Mouse (Mus musculus) forebrain, embryonic 14.5 days (tissue): ENCODE results near the gene Myo9b. TPM values are rescaled to one million over a fixed set of nuclear protein-coding genes. Genes with fewer than 3 reads are reported as not detected.

Experiments
- ATAC-seq: fragments of 200-750 bp; cut with Nextera tagmentation; 2 replicates; pipeline ENCODE4 v1.8.0; 2017; ENCODE audit warnings: mild to moderate bottlenecking, moderate library complexity
- DNase-seq: peaks from one replicate; pipeline ENCODE4 v3.0.0-alpha.2; 2015; ENCODE audit warnings: low spot score
- H3K27ac ChIP-seq: fragments of 300-500 bp; sonication (generic); 2 replicates; pipeline ENCODE4 v1.5.1; 2014; ENCODE audit warnings: low read depth, mild to moderate bottlenecking, control low read depth, low read length, moderate library complexity
- H3K27me3 ChIP-seq: fragments of 300-500 bp; sonication (generic); replicated peaks from 2 replicates; pipeline ENCODE4 v1.6.1; 2014; ENCODE audit warnings: low read length, control low read depth, mixed read lengths; ENCODE audit not compliant: control insufficient read depth, insufficient read depth
- H3K36me3 ChIP-seq: fragments of 300-500 bp; sonication (generic); 2 replicates; pipeline ENCODE4 v1.6.1; 2014; ENCODE audit warnings: low read length, control low read depth; ENCODE audit not compliant: control insufficient read depth, insufficient read depth
- H3K4me1 ChIP-seq: fragments of 300-500 bp; sonication (generic); 2 replicates; pipeline ENCODE4 v1.6.1; 2014; ENCODE audit warnings: antibody characterized with exemption, low read length, control low read depth; ENCODE audit not compliant: control insufficient read depth, insufficient read depth
- H3K4me2 ChIP-seq: fragments of 300-500 bp; sonication (generic); 2 replicates; pipeline ENCODE4 v1.6.1; 2014; ENCODE audit warnings: mild to moderate bottlenecking, control low read depth, low read length
- H3K4me3 ChIP-seq: fragments of 300-500 bp; sonication (generic); 2 replicates; pipeline ENCODE4 v1.5.1; 2014; ENCODE audit warnings: low read depth, low read length, control low read depth
- H3K9ac ChIP-seq: fragments of 300-500 bp; sonication (generic); 2 replicates; pipeline ENCODE4 v1.6.1; 2014; ENCODE audit warnings: mild to moderate bottlenecking, low read length, control low read depth, moderate library complexity
- H3K9me3 ChIP-seq: fragments of 300-500 bp; sonication (generic); replicated peaks from 2 replicates; pipeline ENCODE4 v1.6.1; 2016; ENCODE audit warnings: low read length, control low read depth, mixed read lengths; ENCODE audit not compliant: control insufficient read depth
- WGBS: fragments of 180-500 bp; shearing (Covaris S2); extraction: QIAGEN DNeasy Blood & Tissue Kit; methylation state at CpG from one replicate; pipeline ENCODE4 v1.1.7; 2014; 5-methylcytosine and 5-hydroxymethylcytosine counted together
- polyA plus RNA-seq: library from polyadenylated mRNA; unstranded; fragments of >200 nt; fragmentation: Nextera tagmentation; extraction: Ambion mirVana; gene quantifications from 2 replicates; pipeline ENCODE4 v1.2.1, GENCODE M21; 2014

The Myo9b gene
- polyA plus RNA-seq, 1 experiment from 2014 or later: 11.8 TPM

DNA sequence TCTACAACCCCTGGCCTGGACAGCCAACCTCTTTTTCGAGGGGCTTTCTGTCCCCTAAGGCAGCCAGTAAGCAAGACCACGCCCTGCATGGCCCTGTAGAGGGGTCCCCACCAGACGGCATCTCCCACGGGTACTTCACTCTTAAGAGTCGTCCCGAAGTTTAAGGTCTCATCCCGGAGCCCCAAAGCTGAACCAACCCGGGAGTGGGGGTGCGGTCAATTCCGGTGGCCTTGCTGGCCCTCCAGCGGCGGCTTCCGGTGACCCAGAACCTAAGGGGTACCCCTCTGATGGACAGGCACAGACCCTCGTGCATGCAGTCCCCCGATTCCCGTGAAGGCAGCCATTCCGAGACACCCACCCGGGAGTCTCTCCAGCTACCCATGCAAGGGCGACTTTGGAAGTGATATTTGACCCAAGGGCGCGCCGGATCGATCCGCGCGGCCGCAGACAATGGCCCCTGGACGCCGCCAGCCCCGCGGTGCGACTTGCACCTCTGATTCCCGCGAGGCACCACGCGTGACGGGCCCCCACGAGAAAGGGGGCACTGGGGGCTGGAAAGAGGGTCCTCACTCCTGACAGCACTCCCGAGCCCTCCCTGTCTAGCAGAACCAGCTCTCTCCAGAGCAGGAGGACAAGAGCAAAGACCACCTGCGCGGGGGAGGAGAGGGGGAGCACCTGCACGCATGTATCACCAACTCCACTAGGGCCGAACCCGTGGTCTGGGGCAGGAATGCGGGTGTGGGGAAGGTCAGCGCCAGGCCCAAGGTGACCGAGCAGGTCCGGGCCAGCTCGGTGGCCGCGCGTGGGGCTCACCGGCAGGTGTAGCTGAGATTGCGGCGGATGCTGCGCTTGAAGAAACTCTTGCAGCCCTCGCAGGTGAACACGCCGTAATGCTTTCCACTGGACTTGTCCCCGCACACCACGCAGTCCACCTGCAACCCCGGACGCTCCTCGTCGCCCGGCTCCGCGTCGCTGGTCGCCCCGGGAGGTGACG, 108.0 kb downstream of the Myo9b start:
- ATAC-seq: no peak
- peak overlapping the region; percentile 97 for H3K4me2 ChIP-seq
- H3K9me3 ChIP-seq: no peaks in the 10 kb centered on the region
- H3K9ac ChIP-seq: peak overlapping the region; percentile 77
- peaks cover 10% of the 10 kb centered on the region; the same call in 1 of the 2 replicates for H3K27me3 ChIP-seq
- no peak overlapping the region for H3K27ac ChIP-seq
- H3K4me1 ChIP-seq: peaks cover 32% of the 10 kb centered on the region
- 2% methylated on average over 72 of the region's 72 CpGs for WGBS
- H3K4me3 ChIP-seq: peak overlapping the region; percentile 70
- peak; percentile 9 for DNase-seq
- H3K36me3 ChIP-seq: 0 out of 2 replicates have a peak, but pooled peaks cover 5% of the 10 kb centered on the region

GRCm38 (mm10) chr8:71381421-71381970, 109.0 kb downstream of the Myo9b start, which contains the start of gene Nr2f6:
TSS of gene Nr2f6 (minus strand) at chr8:71381960.
- Histone ChIP-seq H3K27ac (peak within 1 kb of the TSS; percentile 66), H3K36me3 (0 out of 2 replicates have a peak, but pooled peaks cover 5% of the 10 kb centered on the region), H3K4me1 (peaks cover 22% of the 10 kb centered on the region), H3K4me3 (peak within 1 kb of the TSS; percentile 70), H3K4me2 (peak within 1 kb of the TSS; percentile 97), H3K9ac (peak within 1 kb of the TSS; percentile 77), H3K27me3 (peaks cover 10% of the 10 kb centered on the region; the same call in 1 of the 2 replicates), H3K9me3 (no peaks in the 10 kb centered on the region)
- DNase-seq: peak; percentile 66
- WGBS: under 1% methylated on average over 51 of the region's 89 CpGs
- ATAC-seq: peak; percentile 16

- H3K9me3 ChIP-seq: no peaks in the 10 kb centered on the region
- 0 out of 2 replicates have a peak, but pooled peaks cover 5% of the 10 kb centered on the region for H3K36me3 ChIP-seq
- ATAC-seq (peak; percentile 82), DNase-seq (peak; percentile 74)
- WGBS: 3% methylated on average over 61 of the region's 80 CpGs
- peak overlapping the region; percentile 66 for H3K27ac ChIP-seq
- peaks cover 10% of the 10 kb centered on the region; the same call in 1 of the 2 replicates for H3K27me3 ChIP-seq
- H3K4me3 ChIP-seq: peak overlapping the region; percentile 70
- H3K9ac ChIP-seq: peak overlapping the region; percentile 77
- H3K4me2 ChIP-seq: peak overlapping the region; percentile 97
- peaks cover 17% of the 10 kb centered on the region for H3K4me1 ChIP-seq
Observed at GRCm38 (mm10) chr8:71381971-71382961, 109.8 kb downstream of the Myo9b start.

GRCm38 (mm10) chr8:71383396-71383795, 110.9 kb downstream of the Myo9b start:
- Histone ChIP-seq H3K4me3 (no peak overlapping the region), H3K9me3 (no peaks in the 10 kb centered on the region), H3K4me2 (no peak overlapping the region), H3K36me3 (no peaks in the 10 kb centered on the region), H3K9ac (no peak overlapping the region), H3K27ac (no peak overlapping the region), H3K4me1 (peaks cover 17% of the 10 kb centered on the region), H3K27me3 (peaks cover 10% of the 10 kb centered on the region; the same call in 1 of the 2 replicates)
- no peak for DNase-seq
- 15% methylated on average over 12 of the region's 12 CpGs for WGBS
- no peak for ATAC-seq

- H3K36me3 ChIP-seq: no peaks in the 10 kb centered on the region
- no peak overlapping the region for H3K4me3 ChIP-seq
- ATAC-seq (no peak), DNase-seq (no peak)
- peaks cover 10% of the 10 kb centered on the region; the same call in 1 of the 2 replicates for H3K27me3 ChIP-seq
- H3K27ac ChIP-seq: no peak overlapping the region
- peaks cover 17% of the 10 kb centered on the region for H3K4me1 ChIP-seq
- no peak overlapping the region for H3K4me2 ChIP-seq
- H3K9me3 ChIP-seq: no peaks in the 10 kb centered on the region
- no peak overlapping the region for H3K9ac ChIP-seq
- WGBS: 56% methylated on average over 3 of the region's 3 CpGs
Observed at GRCm38 (mm10) chr8:71383860-71384259, 111.3 kb downstream of the Myo9b start.

DNA sequence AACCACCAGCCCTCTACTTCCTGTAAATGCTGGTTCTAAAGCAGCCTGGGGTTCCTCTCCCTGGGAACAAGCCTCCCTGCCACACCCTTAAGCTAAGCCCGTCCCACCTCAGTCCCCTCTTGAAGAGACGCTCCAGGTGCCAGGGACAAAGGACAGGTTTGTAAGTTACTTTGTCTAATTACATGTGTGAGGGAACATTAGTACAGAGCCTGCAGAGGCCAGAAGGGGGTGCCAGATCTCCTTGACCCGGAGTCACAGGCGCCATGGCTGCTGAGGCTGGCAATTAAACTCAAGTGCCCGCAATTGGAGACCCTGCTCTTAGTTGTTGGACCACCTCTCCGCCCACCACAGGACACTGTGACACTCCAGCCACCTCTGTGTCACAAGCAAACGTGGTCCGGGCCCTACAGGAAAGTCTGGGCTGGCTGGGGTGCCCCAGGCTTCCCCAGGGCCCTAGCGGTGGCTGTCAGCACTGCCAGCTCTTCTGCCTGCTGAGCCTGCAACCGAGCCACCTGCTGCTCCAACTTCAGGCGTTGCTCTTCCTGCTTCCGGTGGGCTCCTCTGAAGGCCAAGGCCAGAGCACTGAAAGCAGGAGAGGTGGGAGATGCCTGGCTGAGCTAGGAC, 112.8 kb downstream of the Myo9b start:
- 76% methylated on average over 12 of the region's 12 CpGs for WGBS
- Histone ChIP-seq H3K27me3 (peaks cover 7% of the 10 kb centered on the region; the same call in 1 of the 2 replicates), H3K27ac (no peak overlapping the region), H3K9ac (no peak overlapping the region), H3K4me1 (peaks cover 6% of the 10 kb centered on the region; the same call in 1 of the 2 replicates), H3K4me2 (no peak overlapping the region), H3K4me3 (no peak overlapping the region), H3K36me3 (no peaks in the 10 kb centered on the region), H3K9me3 (no peaks in the 10 kb centered on the region)
- ATAC-seq (no peak), DNase-seq (no peak)

DNA sequence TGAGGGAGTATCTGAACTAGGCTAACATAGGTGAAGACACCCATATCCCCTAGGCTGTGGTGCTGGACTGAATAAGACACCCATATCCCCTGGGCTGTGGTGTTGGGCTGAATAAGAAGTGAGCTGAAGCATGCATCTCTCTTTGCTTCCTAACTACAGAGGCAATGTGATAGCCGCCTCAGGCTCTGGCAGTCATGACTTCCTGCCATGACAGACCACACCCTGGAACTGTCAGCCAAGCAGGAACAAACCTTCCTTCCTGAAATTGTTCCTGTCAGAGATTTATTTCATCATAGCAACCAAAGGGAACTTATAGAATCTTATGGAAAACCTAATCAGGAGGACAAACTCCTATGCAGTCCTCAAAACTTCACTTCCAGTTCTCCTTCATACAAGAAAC, 115.8 kb downstream of the Myo9b start:
- H3K36me3 ChIP-seq: no peaks in the 10 kb centered on the region
- WGBS: 83% methylated on average over 1 of the region's 1 CpGs
- no peaks in the 10 kb centered on the region for H3K27me3 ChIP-seq
- H3K9ac ChIP-seq: no peak overlapping the region
- H3K4me3 ChIP-seq: no peak overlapping the region
- no peak for ATAC-seq
- H3K4me1 ChIP-seq: no peaks in the 10 kb centered on the region
- no peak overlapping the region for H3K27ac ChIP-seq
- no peak overlapping the region for H3K4me2 ChIP-seq
- no peaks in the 10 kb centered on the region for H3K9me3 ChIP-seq
- DNase-seq: no peak

DNA sequence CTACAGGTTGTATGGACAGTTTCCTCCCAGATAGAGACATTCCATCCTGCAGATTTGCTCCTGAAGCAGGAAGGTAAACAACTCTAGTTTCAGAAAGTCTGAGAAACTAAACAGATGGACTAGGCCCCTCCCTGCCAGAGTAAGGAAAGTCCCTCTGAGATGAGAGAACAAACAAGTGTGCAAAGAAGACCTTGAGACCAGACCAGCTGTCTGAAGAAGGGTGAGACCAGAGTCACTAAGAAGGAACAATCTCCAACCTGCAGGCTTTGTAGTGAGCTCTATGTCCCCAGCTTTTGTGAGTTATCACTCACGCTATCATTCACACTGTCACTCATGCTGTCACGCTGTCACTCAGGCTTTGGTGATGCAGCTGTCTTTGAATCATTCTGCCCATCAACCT, 119.2 kb downstream of the Myo9b start:
- H3K4me3 ChIP-seq: no peak overlapping the region
- ATAC-seq: no peak
- H3K9me3 ChIP-seq: no peaks in the 10 kb centered on the region

More for the DNA sequence above, 119.2 kb downstream of the Myo9b start:
- H3K4me1 ChIP-seq: no peaks in the 10 kb centered on the region
- H3K27me3 ChIP-seq: no peaks in the 10 kb centered on the region
- H3K9ac ChIP-seq: no peak overlapping the region
- no peak overlapping the region for H3K27ac ChIP-seq
- no peak overlapping the region for H3K4me2 ChIP-seq
- no peaks in the 10 kb centered on the region for H3K36me3 ChIP-seq
- DNase-seq: no peak
- 94% methylated on average over 2 of the region's 2 CpGs for WGBS
